Comparison of ENCODE assay signal across 8 mouse cellular contexts in the genomic region with DNA sequence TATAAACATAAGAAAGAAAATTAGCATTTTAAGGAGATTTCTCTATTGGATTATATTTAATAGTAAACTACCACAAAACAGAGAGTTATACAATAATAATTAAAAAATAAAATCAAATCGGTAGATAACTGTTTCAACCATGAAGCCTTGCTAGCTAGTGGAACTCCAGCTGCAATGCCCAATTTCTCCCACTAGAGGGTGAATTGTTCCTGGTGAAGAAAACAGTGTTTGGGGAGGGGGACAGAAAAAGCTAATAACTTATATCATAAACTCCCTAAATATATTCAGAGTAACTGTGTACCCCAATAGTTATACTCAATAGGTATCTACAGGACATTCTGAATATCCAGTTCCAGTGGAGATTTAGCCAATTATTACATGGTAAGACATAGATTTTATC.
A peak's percentile ranks its signal among the peaks of the same experiment; 100 is the strongest.
DNase-seq lines count a peak whose midpoint lies in the region; ATAC-seq lines count a peak whose summit lies in the region.

No protein-coding gene starts in this region.

- no peak overlapping the region for H3K27ac ChIP-seq in neural tube, embryonic 15.5 days (replicated peaks)
- no peak overlapping the region for H3K27ac ChIP-seq in hindbrain, embryonic 14.5 days
- H3K27ac ChIP-seq in neural tube, embryonic 11.5 days (ENCODE audit: low read depth, low read length), result no peak overlapping the region

- no peak for ATAC-seq in neural tube, embryonic 15.5 days (ENCODE audit: low FRiP score)
- ATAC-seq in hindbrain, embryonic 14.5 days (ENCODE audit: low FRiP score), result no peak
- ATAC-seq in neural tube, embryonic 11.5 days (ENCODE audit: insufficient read depth, low FRiP score, low TSS enrichment), result no peak
- no peak for ATAC-seq in CD4-positive, CD25-positive, alpha-beta regulatory T cell, adult 4 months

- H3K36me3 ChIP-seq in neural tube, embryonic 15.5 days, result no peaks in the 10 kb centered on the region
- no peaks in the 10 kb centered on the region for H3K36me3 ChIP-seq in hindbrain, embryonic 14.5 days (replicated peaks; ENCODE audit: control insufficient read depth, insufficient read depth)
- no peaks in the 10 kb centered on the region for H3K36me3 ChIP-seq in neural tube, embryonic 11.5 days (ENCODE audit: control insufficient read depth, insufficient read depth, low read length)

- no peaks in the 10 kb centered on the region for H3K9me3 ChIP-seq in neural tube, embryonic 15.5 days (replicated peaks)
- no peaks in the 10 kb centered on the region for H3K9me3 ChIP-seq in hindbrain, embryonic 14.5 days (ENCODE audit: control insufficient read depth, low read length)
- H3K9me3 ChIP-seq in neural tube, embryonic 11.5 days (ENCODE audit: control insufficient read depth, low read length), result no peaks in the 10 kb centered on the region

- H3K4me2 ChIP-seq in neural tube, embryonic 15.5 days, result no peak overlapping the region
- H3K4me2 ChIP-seq in hindbrain, embryonic 14.5 days (replicated peaks), result no peak overlapping the region
- no peak overlapping the region for H3K4me2 ChIP-seq in neural tube, embryonic 11.5 days (ENCODE audit: low read depth)

- no peak overlapping the region for H3K4me3 ChIP-seq in neural tube, embryonic 15.5 days (replicated peaks)
- no peak overlapping the region for H3K4me3 ChIP-seq in hindbrain, embryonic 14.5 days (replicated peaks; ENCODE audit: low read length)
- H3K4me3 ChIP-seq in neural tube, embryonic 11.5 days (ENCODE audit: low read depth, low read length), result no peak overlapping the region

- H3K27me3 ChIP-seq in neural tube, embryonic 15.5 days (replicated peaks), result no peaks in the 10 kb centered on the region
- no peaks in the 10 kb centered on the region for H3K27me3 ChIP-seq in hindbrain, embryonic 14.5 days (ENCODE audit: control insufficient read depth, insufficient read depth, low read length)
- no peaks in the 10 kb centered on the region for H3K27me3 ChIP-seq in neural tube, embryonic 11.5 days (ENCODE audit: control insufficient read depth, insufficient read depth, low read length)

- no peak overlapping the region for H3K9ac ChIP-seq in neural tube, embryonic 15.5 days (replicated peaks)
- H3K9ac ChIP-seq in hindbrain, embryonic 14.5 days, result no peak overlapping the region
- no peak overlapping the region for H3K9ac ChIP-seq in neural tube, embryonic 11.5 days (ENCODE audit: low read length)

- no peaks in the 10 kb centered on the region for H3K4me1 ChIP-seq in neural tube, embryonic 15.5 days
- no peaks in the 10 kb centered on the region for H3K4me1 ChIP-seq in hindbrain, embryonic 14.5 days (replicated peaks; ENCODE audit: control insufficient read depth, insufficient read depth, low read length)
- no peaks in the 10 kb centered on the region for H3K4me1 ChIP-seq in neural tube, embryonic 11.5 days (ENCODE audit: control insufficient read depth, insufficient read depth, low read length)

- peak; percentile 37 for DNase-seq in gastrocnemius, postnatal 10 days
- DNase-seq in gastrocnemius, postnatal 25 days, result no peak
- DNase-seq in neural tube, embryonic 10.5 days (ENCODE audit: extremely low spot score, low spot score), result peak; percentile 24
- DNase-seq in adrenal gland, postnatal 25 days, result peak; percentile 12
- peak; percentile 71 for DNase-seq in hindbrain, embryonic 14.5 days (ENCODE audit: low spot score)
- peak; percentile 22 for DNase-seq in neural tube, embryonic 11.5 days (ENCODE audit: low spot score)

- WGBS in neural tube, embryonic 15.5 days, result 60% methylated on average over 1 of the region's 1 CpGs
- WGBS in hindbrain, embryonic 14.5 days, result 67% methylated on average over 1 of the region's 1 CpGs
- WGBS in neural tube, embryonic 11.5 days, result 55% methylated on average over 1 of the region's 1 CpGs
